In the genomic region with DNA sequence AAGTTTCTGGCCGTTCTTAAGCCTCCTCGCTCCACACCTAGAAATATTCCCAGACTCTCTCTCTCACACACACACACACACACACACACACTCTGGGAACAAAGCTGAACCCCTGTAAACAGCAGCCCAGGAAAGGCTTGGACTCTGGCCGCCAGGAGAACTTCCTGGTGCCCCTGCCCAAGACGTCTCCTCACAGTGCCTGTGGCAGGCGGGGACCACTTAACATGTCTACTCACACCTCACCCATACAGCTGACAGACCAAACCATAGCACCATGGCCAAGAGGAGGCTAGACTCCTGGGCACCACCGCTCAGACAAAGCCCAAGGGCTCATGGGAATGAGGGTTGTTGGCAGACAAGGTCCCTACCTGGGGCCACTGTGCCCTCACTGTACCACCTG, we compare ENCODE assay signal across 15 mouse cellular contexts.
"Had no signal": no experiment of that assay in that cellular context is flagged by ENCODE, and none has a peak within 500 bp of the region (broad histone marks: within the 10 kb centered on the region; RNA-seq: fewer than 3 reads in every experiment).

No protein-coding gene starts in this region.

- H3K9ac ChIP-seq: limb, embryonic 12.5 days; liver, embryonic 15.5 days; midbrain, embryonic 12.5 days had no signal

- H3K27ac ChIP-seq: kidney, postnatal 0 days; limb, embryonic 12.5 days; liver, embryonic 15.5 days; macrophage; midbrain, embryonic 12.5 days had no signal

- H3K4me2 ChIP-seq: limb, embryonic 12.5 days; liver, embryonic 15.5 days; midbrain, embryonic 12.5 days had no signal

- H3K36me3 ChIP-seq: limb, embryonic 12.5 days; liver, embryonic 15.5 days; midbrain, embryonic 12.5 days had no signal

- H3K27me3 ChIP-seq: limb, embryonic 12.5 days; liver, embryonic 15.5 days; midbrain, embryonic 12.5 days had no signal

- H3K9me3 ChIP-seq: limb, embryonic 12.5 days; liver, embryonic 15.5 days; midbrain, embryonic 12.5 days had no signal

- DNase-seq: kidney, adult 9 months; kidney, postnatal 36 days; layer of hippocampus, adult 9-11 months; layer of hippocampus, postnatal 36 days; liver; lung, adult 2 months; lung, postnatal 10 days; right cerebral cortex, postnatal 25 days; thymus, adult 2 months; thymus, postnatal 25 days had no signal

- H3K4me3 ChIP-seq: limb, embryonic 12.5 days; liver, embryonic 15.5 days; midbrain, embryonic 12.5 days had no signal

- H3K4me1 ChIP-seq: limb, embryonic 12.5 days; liver, embryonic 15.5 days had no signal
